Mouse (Mus musculus): ENCODE results near the gene Pxdc1. TPM values are rescaled to one million over a fixed set of nuclear protein-coding genes. Genes with fewer than 3 reads are reported as not detected.

Pxdc1 gene
- not detected for polyA plus RNA-seq (2017; shearing (Covaris generic))

GRCm38 (mm10) chr13:34653391-34653790, at the start of gene Pxdc1:
Gene Pxdc1, minus strand, starts transcription at chr13:34653486.

Other genes with a start within 250 kb of the Pxdc1 start
- not detected for gene Fam50b, start 81.4 kb upstream of the Pxdc1 start, polyA plus RNA-seq (2017; shearing (Covaris generic))
- 114 TPM for gene Prpf4b, start 221.8 kb upstream of the Pxdc1 start, polyA plus RNA-seq (2017; shearing (Covaris generic))

Measured in naive thymus-derived CD4-positive, alpha-beta T cell, adult 5 months (primary cell).